Mouse (Mus musculus) layer of hippocampus, adult 9-11 months (tissue): ENCODE results near the gene Inpp4a.

Source experiments
- DNase-seq: peaks from one replicate; pipeline ENCODE4 v3.0.0; 2022

The Inpp4a gene

GRCm38 (mm10) chr1:37323208-37323607, 23.5 kb downstream of the Inpp4a start:
- no peak for DNase-seq

GRCm38 (mm10) chr1:37324569-37324968, 24.9 kb downstream of the Inpp4a start:
- DNase-seq = no peak

- DNase-seq = no peak
Measured at GRCm38 (mm10) chr1:37327311-37327710, 27.6 kb downstream of the Inpp4a start.

GRCm38 (mm10) chr1:37329132-37329531, 29.5 kb downstream of the Inpp4a start:
- DNase-seq = no peak

- no peak for DNase-seq
Measured at GRCm38 (mm10) chr1:37329831-37330230, 30.2 kb downstream of the Inpp4a start.

GRCm38 (mm10) chr1:37332756-37333155, 33.1 kb downstream of the Inpp4a start:
- DNase-seq = no peak

- DNase-seq = no peak
Measured at GRCm38 (mm10) chr1:37333741-37334440, 34.2 kb downstream of the Inpp4a start.

- DNase-seq = no peak
Measured at GRCm38 (mm10) chr1:37336022-37336421, 36.4 kb downstream of the Inpp4a start.

- DNase-seq = no peak
Measured at GRCm38 (mm10) chr1:37336794-37337193, 37.1 kb downstream of the Inpp4a start.

- DNase-seq = no peak
Measured at GRCm38 (mm10) chr1:37337273-37337672, 37.6 kb downstream of the Inpp4a start.

GRCm38 (mm10) chr1:37339144-37339543, 39.5 kb downstream of the Inpp4a start:
- DNase-seq = peak; percentile 65

- DNase-seq = no peak
Measured at GRCm38 (mm10) chr1:37341347-37341746, 41.7 kb downstream of the Inpp4a start.

GRCm38 (mm10) chr1:37341914-37342313, 42.2 kb downstream of the Inpp4a start:
- DNase-seq = no peak

GRCm38 (mm10) chr1:37342524-37342923, 42.9 kb downstream of the Inpp4a start:
- no peak for DNase-seq

- no peak for DNase-seq
Measured at GRCm38 (mm10) chr1:37343265-37343664, 43.6 kb downstream of the Inpp4a start.

- no peak for DNase-seq
Measured at GRCm38 (mm10) chr1:37344223-37344916, 44.7 kb downstream of the Inpp4a start.

GRCm38 (mm10) chr1:37347361-37348080, 47.9 kb downstream of the Inpp4a start:
- DNase-seq = no peak

- peak; percentile 88 for DNase-seq
Measured at GRCm38 (mm10) chr1:37350886-37351651, 51.4 kb downstream of the Inpp4a start.

GRCm38 (mm10) chr1:37351961-37352360, 52.3 kb downstream of the Inpp4a start:
- DNase-seq = no peak

GRCm38 (mm10) chr1:37353456-37353855, 53.8 kb downstream of the Inpp4a start:
- no peak for DNase-seq

GRCm38 (mm10) chr1:37355492-37355891, 55.8 kb downstream of the Inpp4a start:
- DNase-seq = no peak

- no peak for DNase-seq
Measured at GRCm38 (mm10) chr1:37356305-37356704, 56.6 kb downstream of the Inpp4a start.

- DNase-seq = no peak
Measured at GRCm38 (mm10) chr1:37357173-37357572, 57.5 kb downstream of the Inpp4a start.
